Mouse (Mus musculus) kidney, postnatal 14 days (tissue): Measurements from ENCODE around the gene Cmtm8.

Experiments used
- DNase-seq: peaks from one replicate; pipeline ENCODE4 v3.0.0; 2022; ENCODE audit warnings: mixed read lengths

The Cmtm8 gene

GRCm38 (mm10) chr9:114785432-114786125 is 58.4 kb downstream of the Cmtm8 start:
- no peak for DNase-seq

- DNase-seq, result peak; percentile 91
These were observed 62.3 kb downstream of the Cmtm8 start, which contains the start of gene Cmtm7 for GRCm38 (mm10) chr9:114781526-114782212. TSS of gene Cmtm7 (minus strand) at chr9:114781856.

- DNase-seq, result peak; percentile 50
These were observed 63.0 kb downstream of the Cmtm8 start for GRCm38 (mm10) chr9:114780746-114781525.

GRCm38 (mm10) chr9:114779984-114780745 is 63.8 kb downstream of the Cmtm8 start:
- no peak for DNase-seq

GRCm38 (mm10) chr9:114778877-114779276 is 65.1 kb downstream of the Cmtm8 start:
- no peak for DNase-seq

- no peak for DNase-seq
These were observed 65.9 kb downstream of the Cmtm8 start for GRCm38 (mm10) chr9:114778047-114778390.

- no peak for DNase-seq
These were observed 66.5 kb downstream of the Cmtm8 start for GRCm38 (mm10) chr9:114777178-114778046.

GRCm38 (mm10) chr9:114776361-114776760 is 67.6 kb downstream of the Cmtm8 start:
- DNase-seq, result no peak

- DNase-seq, result no peak
These were observed 68.7 kb downstream of the Cmtm8 start for GRCm38 (mm10) chr9:114775272-114775671.

GRCm38 (mm10) chr9:114774629-114775028 is 69.3 kb downstream of the Cmtm8 start:
- DNase-seq, result no peak

- DNase-seq, result no peak
These were observed 72.4 kb downstream of the Cmtm8 start for GRCm38 (mm10) chr9:114771565-114771964.

GRCm38 (mm10) chr9:114770224-114770623 is 73.7 kb downstream of the Cmtm8 start:
- DNase-seq, result no peak

- no peak for DNase-seq
These were observed 75.9 kb downstream of the Cmtm8 start for GRCm38 (mm10) chr9:114768066-114768465.

GRCm38 (mm10) chr9:114767507-114767906 is 76.4 kb downstream of the Cmtm8 start:
- DNase-seq, result no peak

GRCm38 (mm10) chr9:114767030-114767429 is 76.9 kb downstream of the Cmtm8 start:
- peak; percentile 47 for DNase-seq

- peak; percentile 44 for DNase-seq
These were observed 80.6 kb downstream of the Cmtm8 start for GRCm38 (mm10) chr9:114763341-114763740.

GRCm38 (mm10) chr9:114761848-114762247 is 82.1 kb downstream of the Cmtm8 start:
- DNase-seq, result no peak

GRCm38 (mm10) chr9:114760353-114760752 is 83.6 kb downstream of the Cmtm8 start:
- DNase-seq, result no peak

GRCm38 (mm10) chr9:114759886-114760285 is 84.1 kb downstream of the Cmtm8 start:
- DNase-seq, result no peak

GRCm38 (mm10) chr9:114758801-114759200 is 85.2 kb downstream of the Cmtm8 start:
- DNase-seq, result no peak

GRCm38 (mm10) chr9:114758272-114758671 is 85.7 kb downstream of the Cmtm8 start:
- DNase-seq, result no peak
